In the genomic region with DNA sequence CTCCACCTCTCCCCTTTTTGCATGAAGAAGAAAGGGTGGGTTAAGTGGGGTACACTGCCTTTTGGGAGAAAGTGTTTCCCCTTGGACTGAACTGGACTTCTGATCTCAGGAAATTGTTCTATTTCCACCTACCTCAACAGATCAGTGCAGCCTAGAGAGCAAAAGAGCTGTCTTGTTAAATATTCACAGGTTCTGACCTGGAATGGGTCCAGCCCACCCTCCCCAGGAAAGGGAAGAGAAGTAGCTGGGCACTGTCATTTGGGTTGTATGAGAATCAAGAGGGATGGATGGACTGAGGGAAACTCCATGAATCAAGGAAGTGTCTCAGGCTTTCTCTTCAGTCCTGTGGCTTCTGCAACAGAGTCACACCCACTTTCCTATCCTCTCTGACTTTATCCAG, we compare ENCODE assay signal across 28 mouse cellular contexts. TPM values are rescaled to one million over a fixed set of nuclear protein-coding genes. Genes with fewer than 3 reads are reported as not detected.
"Had no signal": no experiment of that assay in that cellular context is flagged by ENCODE, and none has a peak within 500 bp of the region (broad histone marks: within the 10 kb centered on the region; RNA-seq: fewer than 3 reads in every experiment).

No protein-coding gene starts in this region.

- H3K4me1 ChIP-seq: intestine, embryonic 15.5 days; limb, embryonic 12.5 days; limb, embryonic 15.5 days; midbrain, embryonic 15.5 days; neural tube, embryonic 12.5 days; neural tube, embryonic 15.5 days had no signal

- H3K9me3 ChIP-seq: intestine, embryonic 15.5 days; limb, embryonic 15.5 days; liver, embryonic 13.5 days; midbrain, embryonic 15.5 days; neural tube, embryonic 12.5 days; neural tube, embryonic 15.5 days had no signal

- H3K4me3 ChIP-seq: intestine, embryonic 15.5 days; limb, embryonic 12.5 days; limb, embryonic 15.5 days; liver, embryonic 13.5 days; midbrain, embryonic 15.5 days; neural tube, embryonic 12.5 days; neural tube, embryonic 15.5 days had no signal

- DNase-seq: left cerebral cortex, postnatal 4 days; liver, embryonic 13.5 days; lung, adult 2 months; lung, postnatal 14 days; lung, postnatal 4 days; retina, postnatal 1 day; right cerebral cortex, postnatal 4 days; thymus, adult 2 months; thymus, postnatal 14 days; thymus, postnatal 4 days had no signal

- H3K4me2 ChIP-seq: intestine, embryonic 15.5 days; limb, embryonic 12.5 days; limb, embryonic 15.5 days; liver, embryonic 13.5 days; midbrain, embryonic 11.5 days; midbrain, embryonic 15.5 days; neural tube, embryonic 12.5 days; neural tube, embryonic 15.5 days had no signal

- H3K27ac ChIP-seq: intestine, embryonic 15.5 days; kidney, postnatal 0 days; limb, embryonic 12.5 days; limb, embryonic 15.5 days; liver, embryonic 13.5 days; midbrain, embryonic 15.5 days; neural tube, embryonic 12.5 days; neural tube, embryonic 15.5 days; stomach, postnatal 0 days had no signal

- H3K27me3 ChIP-seq: intestine, embryonic 15.5 days; limb, embryonic 12.5 days; limb, embryonic 15.5 days; liver, embryonic 13.5 days; midbrain, embryonic 15.5 days; neural tube, embryonic 12.5 days; neural tube, embryonic 15.5 days had no signal

- H3K36me3 ChIP-seq: intestine, embryonic 15.5 days; limb, embryonic 12.5 days; limb, embryonic 15.5 days; liver, embryonic 13.5 days; midbrain, embryonic 15.5 days; neural tube, embryonic 12.5 days; neural tube, embryonic 15.5 days had no signal

- ATAC-seq: intestine, embryonic 15.5 days; midbrain, embryonic 15.5 days had no signal

- H3K9ac ChIP-seq: intestine, embryonic 15.5 days; limb, embryonic 12.5 days; limb, embryonic 15.5 days; liver, embryonic 13.5 days; midbrain, embryonic 15.5 days; neural tube, embryonic 12.5 days; neural tube, embryonic 15.5 days had no signal

RNA-seq across cellular contexts. Expression of gene Rdh16f2, which starts 1.3 kb away (rescaled TPM):
- total RNA-seq: layer of hippocampus, adult 18-20 months; layer of hippocampus, postnatal 14 days; left cerebral cortex, adult 8-10 months; left cerebral cortex, postnatal 14 days; left cerebral cortex, postnatal 4 days; megakaryocyte progenitor cell, adult 5-6 weeks; megakaryocyte-erythroid progenitor cell, adult 5-6 weeks had no signal
- polyA plus RNA-seq: limb, embryonic 12.5 days; limb, embryonic 15.5 days; liver, embryonic 13.5 days; lung, adult 2 months; lung, embryonic 16.5 days; midbrain, embryonic 11.5 days; midbrain, embryonic 15.5 days; neural tube, embryonic 12.5 days; neural tube, embryonic 15.5 days; stomach, embryonic 14.5 days; stomach, postnatal 0 days; thymus, adult 2 months had no signal

RNA-seq across cellular contexts. Expression of gene Rdh19, which starts 15.2 kb away (rescaled TPM):
- total RNA-seq: layer of hippocampus, adult 18-20 months; layer of hippocampus, postnatal 14 days; left cerebral cortex, adult 8-10 months; left cerebral cortex, postnatal 14 days; left cerebral cortex, postnatal 4 days; megakaryocyte progenitor cell, adult 5-6 weeks; megakaryocyte-erythroid progenitor cell, adult 5-6 weeks had no signal
- polyA plus RNA-seq: intestine, embryonic 15.5 days; limb, embryonic 12.5 days; limb, embryonic 15.5 days; liver, embryonic 13.5 days; liver, embryonic 16.5 days; lung, adult 2 months; lung, embryonic 16.5 days; midbrain, embryonic 11.5 days; midbrain, embryonic 15.5 days; neural tube, embryonic 12.5 days; neural tube, embryonic 15.5 days; stomach, embryonic 14.5 days; stomach, postnatal 0 days; thymus, adult 2 months had no signal

RNA-seq across cellular contexts. Expression of gene Rdh7, which starts 23.7 kb away (rescaled TPM):
- total RNA-seq: layer of hippocampus, adult 18-20 months; layer of hippocampus, postnatal 14 days; left cerebral cortex, adult 8-10 months; left cerebral cortex, postnatal 14 days; left cerebral cortex, postnatal 4 days; megakaryocyte progenitor cell, adult 5-6 weeks; megakaryocyte-erythroid progenitor cell, adult 5-6 weeks had no signal
- polyA plus RNA-seq: limb, embryonic 12.5 days; limb, embryonic 15.5 days; lung, embryonic 16.5 days; midbrain, embryonic 11.5 days; midbrain, embryonic 15.5 days; neural tube, embryonic 12.5 days; neural tube, embryonic 15.5 days; stomach, embryonic 14.5 days had no signal

RNA-seq across cellular contexts. Expression of gene Sdr9c7, which starts 33.4 kb away (rescaled TPM):
- total RNA-seq: layer of hippocampus, adult 18-20 months; left cerebral cortex, adult 8-10 months; left cerebral cortex, postnatal 14 days; left cerebral cortex, postnatal 4 days; megakaryocyte progenitor cell, adult 5-6 weeks; megakaryocyte-erythroid progenitor cell, adult 5-6 weeks had no signal
- polyA plus RNA-seq: kidney, postnatal 0 days; limb, embryonic 12.5 days; liver, embryonic 13.5 days; liver, embryonic 16.5 days; lung, embryonic 16.5 days; midbrain, embryonic 11.5 days; midbrain, embryonic 15.5 days; neural tube, embryonic 12.5 days; neural tube, embryonic 15.5 days; stomach, embryonic 14.5 days had no signal
